Mouse (Mus musculus): Measurements from ENCODE around the gene Ccr10.

- TF ChIP-seq MAFK (IDR thresholded peaks at IDR 0.05; ENCODE audit: borderline replicate concordance, low read depth, low read length) = no peak
- no peak for TF ChIP-seq E2F4 (IDR thresholded peaks at IDR 0.05; ENCODE audit: borderline replicate concordance, low read depth, low read length)
These were observed 11.5 kb downstream of the Ccr10 start for GRCm38 (mm10) chr11:101163476-101164350.

Data from MEL (cell line).